Mouse (Mus musculus) embryo, embryonic 10 days (tissue): Measurements from ENCODE around the gene Gm20920.
"Not testable (repeated sequence)": the region's sequence is repeated elsewhere in the genome, so short reads cannot be mapped to it uniquely, and the experiment has no call there.

Experiments
- DNase-seq: peaks from one replicate; pipeline ENCODE4 v3.0.0-alpha.2; 2015; ENCODE audit warnings: low spot score

Gm20920 gene

DNA sequence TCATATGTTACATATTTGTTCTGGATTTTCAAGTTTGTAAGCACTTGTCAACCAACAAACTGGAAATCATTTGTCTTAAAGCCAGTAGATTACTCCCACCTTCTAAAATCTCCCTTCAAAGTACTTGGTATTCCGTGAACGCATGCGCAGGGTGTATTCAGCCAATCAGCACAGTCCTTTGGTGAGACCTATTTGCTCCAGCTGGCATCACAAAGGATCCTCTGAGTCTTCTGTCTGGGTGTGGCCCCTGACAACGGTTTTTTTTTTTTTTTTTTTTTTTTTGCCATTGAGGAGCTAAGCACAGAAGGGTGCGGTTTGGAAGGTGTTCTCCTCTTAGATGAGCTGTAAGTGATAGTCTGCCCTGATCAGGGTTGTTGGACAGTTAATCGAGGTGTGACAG is at the start of gene Gm20920:
Gm20920 (plus strand) TSS at position 301 of the 400 bp plus-strand sequence.
- DNase-seq: not testable (repeated sequence)
